Mouse (Mus musculus): Measurements from ENCODE around the gene Snd1. TPM values are rescaled to one million over a fixed set of nuclear protein-coding genes. Genes with fewer than 3 reads are reported as not detected.

Snd1 gene
- polyA plus RNA-seq, 2 experiments, result 104 to 120 TPM

DNA sequence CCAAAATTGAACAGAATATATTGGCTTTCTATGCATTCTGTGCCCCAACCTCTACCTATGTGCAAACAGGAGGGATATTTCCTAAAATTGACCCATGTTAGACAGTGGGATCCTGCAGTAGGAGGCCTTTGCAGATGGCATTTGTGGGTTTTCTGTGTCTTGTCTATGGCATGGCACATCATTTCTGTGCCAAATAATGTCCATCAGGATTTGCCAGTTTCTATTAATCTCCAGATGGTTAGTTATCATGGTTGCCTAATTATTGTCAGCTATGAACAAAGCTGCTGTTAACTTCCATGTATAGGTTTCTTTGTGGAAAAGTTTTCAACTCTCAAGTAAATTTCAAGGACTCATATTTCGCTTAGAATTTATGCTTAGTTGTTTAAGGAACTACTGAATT, 192.6 kb downstream of the Snd1 start:
- H3K36me3 ChIP-seq (ENCODE audit: control insufficient read depth, insufficient read depth, low read length), result 0 out of 2 replicates have a peak, but pooled peaks cover 4% of the 10 kb centered on the region
- no peak for TF ChIP-seq POLR2A (IDR thresholded peaks at IDR 0.05; ENCODE audit: borderline replicate concordance, extremely low read depth, insufficient read depth, insufficient read length)
- no peaks in the 10 kb centered on the region for H3K27me3 ChIP-seq (ENCODE audit: control insufficient read depth, insufficient read depth, low read length)
- H3K4me2 ChIP-seq (replicated peaks; ENCODE audit: low read depth, low read length, severe bottlenecking), result no peak overlapping the region
- no peaks in the 10 kb centered on the region for H3K9me3 ChIP-seq (ENCODE audit: control insufficient read depth, low read length)
- H3K9ac ChIP-seq (ENCODE audit: low read depth, low read length, severe bottlenecking), result no peak overlapping the region
- no peak overlapping the region for H3K27ac ChIP-seq (replicated peaks; ENCODE audit: low read depth, low read length)
- WGBS, result 91% methylated on average over 1 of the region's 1 CpGs
- ATAC-seq (ENCODE audit: low FRiP score, low read depth) (no peak), DNase-seq (ENCODE audit: low spot score) (no peak)
- no peak overlapping the region for H3K4me3 ChIP-seq (replicated peaks; ENCODE audit: low read length)
- no peaks in the 10 kb centered on the region for H3K4me1 ChIP-seq (ENCODE audit: control insufficient read depth, insufficient read depth, low read length)

- Histone ChIP-seq H3K36me3 (ENCODE audit: control insufficient read depth, insufficient read depth, low read length) (0 out of 2 replicates have a peak, but pooled peaks cover 4% of the 10 kb centered on the region), H3K4me2 (replicated peaks; ENCODE audit: low read depth, low read length, severe bottlenecking) (no peak overlapping the region), H3K27me3 (ENCODE audit: control insufficient read depth, insufficient read depth, low read length) (no peaks in the 10 kb centered on the region), H3K9me3 (ENCODE audit: control insufficient read depth, low read length) (no peaks in the 10 kb centered on the region), H3K9ac (ENCODE audit: low read depth, low read length, severe bottlenecking) (no peak overlapping the region), H3K4me1 (ENCODE audit: control insufficient read depth, insufficient read depth, low read length) (no peaks in the 10 kb centered on the region), H3K27ac (replicated peaks; ENCODE audit: low read depth, low read length) (no peak overlapping the region), H3K4me3 (replicated peaks; ENCODE audit: low read length) (no peak overlapping the region)
- WGBS, result 94% methylated on average over 5 of the region's 5 CpGs
- no peak for ATAC-seq (ENCODE audit: low FRiP score, low read depth)
- TF ChIP-seq POLR2A (IDR thresholded peaks at IDR 0.05; ENCODE audit: borderline replicate concordance, extremely low read depth, insufficient read depth, insufficient read length), result no peak
- DNase-seq (ENCODE audit: low spot score), result no peak
These were observed 194.3 kb downstream of the Snd1 start for GRCm38 (mm10) chr6:28669251-28669650.

DNA sequence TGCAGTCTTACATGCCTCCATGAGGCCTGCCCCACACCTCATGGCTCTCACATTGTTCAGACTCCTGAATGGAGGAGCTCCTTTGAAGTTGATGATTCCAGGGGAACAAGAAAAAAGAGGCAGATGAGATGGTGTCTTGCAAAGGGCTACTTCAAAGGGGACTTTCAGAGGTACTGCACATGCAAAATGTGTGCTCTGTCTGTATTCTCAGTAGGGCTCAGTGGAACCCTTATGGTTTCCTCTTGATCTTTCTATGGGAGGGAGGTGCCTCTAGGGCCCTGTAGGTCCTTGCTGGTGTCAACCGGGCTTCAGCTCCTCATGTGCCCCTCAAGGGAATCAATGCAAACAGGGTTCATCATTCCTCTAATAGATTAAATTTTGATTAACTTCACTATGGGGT, 197.4 kb downstream of the Snd1 start:
- no peak for TF ChIP-seq POLR2A (IDR thresholded peaks at IDR 0.05; ENCODE audit: borderline replicate concordance, extremely low read depth, insufficient read depth, insufficient read length)
- Histone ChIP-seq H3K27me3 (ENCODE audit: control insufficient read depth, insufficient read depth, low read length) (no peaks in the 10 kb centered on the region), H3K4me1 (ENCODE audit: control insufficient read depth, insufficient read depth, low read length) (no peaks in the 10 kb centered on the region), H3K4me3 (replicated peaks; ENCODE audit: low read length) (no peak overlapping the region), H3K4me2 (replicated peaks; ENCODE audit: low read depth, low read length, severe bottlenecking) (no peak overlapping the region), H3K27ac (replicated peaks; ENCODE audit: low read depth, low read length) (no peak overlapping the region), H3K36me3 (ENCODE audit: control insufficient read depth, insufficient read depth, low read length) (peaks cover 7% of the 10 kb centered on the region; the same call in 1 of the 2 replicates), H3K9me3 (ENCODE audit: control insufficient read depth, low read length) (no peaks in the 10 kb centered on the region), H3K9ac (ENCODE audit: low read depth, low read length, severe bottlenecking) (no peak overlapping the region)
- WGBS, result 56% methylated on average over 1 of the region's 1 CpGs
- ATAC-seq (ENCODE audit: low FRiP score, low read depth), result no peak
- DNase-seq (ENCODE audit: low spot score), result no peak

- no peak overlapping the region for H3K4me3 ChIP-seq (replicated peaks; ENCODE audit: low read length)
- H3K4me2 ChIP-seq (replicated peaks; ENCODE audit: low read depth, low read length, severe bottlenecking), result no peak overlapping the region
- no peak for ATAC-seq (ENCODE audit: low FRiP score, low read depth)
- no peak for TF ChIP-seq POLR2A (IDR thresholded peaks at IDR 0.05; ENCODE audit: borderline replicate concordance, extremely low read depth, insufficient read depth, insufficient read length)
- no peaks in the 10 kb centered on the region for H3K4me1 ChIP-seq (ENCODE audit: control insufficient read depth, insufficient read depth, low read length)
- H3K27ac ChIP-seq (replicated peaks; ENCODE audit: low read depth, low read length), result no peak overlapping the region
- 97% methylated on average over 1 of the region's 1 CpGs for WGBS
- no peak overlapping the region for H3K9ac ChIP-seq (ENCODE audit: low read depth, low read length, severe bottlenecking)
- H3K27me3 ChIP-seq (ENCODE audit: control insufficient read depth, insufficient read depth, low read length), result no peaks in the 10 kb centered on the region
- H3K9me3 ChIP-seq (ENCODE audit: control insufficient read depth, low read length), result no peaks in the 10 kb centered on the region
- no peak for DNase-seq (ENCODE audit: low spot score)
- peaks cover 3% of the 10 kb centered on the region; the same call in 1 of the 2 replicates for H3K36me3 ChIP-seq (ENCODE audit: control insufficient read depth, insufficient read depth, low read length)
These were observed 199.7 kb downstream of the Snd1 start for GRCm38 (mm10) chr6:28674686-28675085.

- no peak for ATAC-seq (ENCODE audit: low FRiP score, low read depth)
- H3K4me1 ChIP-seq (ENCODE audit: control insufficient read depth, insufficient read depth, low read length), result no peaks in the 10 kb centered on the region
- no peaks in the 10 kb centered on the region for H3K9me3 ChIP-seq (ENCODE audit: control insufficient read depth, low read length)
- WGBS, result 93% methylated on average over 1 of the region's 1 CpGs
- no peaks in the 10 kb centered on the region for H3K27me3 ChIP-seq (ENCODE audit: control insufficient read depth, insufficient read depth, low read length)
- H3K9ac ChIP-seq (ENCODE audit: low read depth, low read length, severe bottlenecking), result no peak overlapping the region
- DNase-seq (ENCODE audit: low spot score), result no peak
- H3K4me2 ChIP-seq (replicated peaks; ENCODE audit: low read depth, low read length, severe bottlenecking), result no peak overlapping the region
- TF ChIP-seq POLR2A (IDR thresholded peaks at IDR 0.05; ENCODE audit: borderline replicate concordance, extremely low read depth, insufficient read depth, insufficient read length), result no peak
- no peak overlapping the region for H3K27ac ChIP-seq (replicated peaks; ENCODE audit: low read depth, low read length)
- no peak overlapping the region for H3K4me3 ChIP-seq (replicated peaks; ENCODE audit: low read length)
- H3K36me3 ChIP-seq (ENCODE audit: control insufficient read depth, insufficient read depth, low read length), result peaks cover 3% of the 10 kb centered on the region; the same call in 1 of the 2 replicates
These were observed 204.0 kb downstream of the Snd1 start for GRCm38 (mm10) chr6:28678896-28679295.

GRCm38 (mm10) chr6:28680537-28680936, 205.6 kb downstream of the Snd1 start:
- ATAC-seq (ENCODE audit: low FRiP score, low read depth) (no peak), DNase-seq (ENCODE audit: low spot score) (no peak)
- no peak overlapping the region for H3K4me3 ChIP-seq (replicated peaks; ENCODE audit: low read length)
- no peak for TF ChIP-seq POLR2A (IDR thresholded peaks at IDR 0.05; ENCODE audit: borderline replicate concordance, extremely low read depth, insufficient read depth, insufficient read length)
- no peaks in the 10 kb centered on the region for H3K27me3 ChIP-seq (ENCODE audit: control insufficient read depth, insufficient read depth, low read length)
- 67% methylated on average over 4 of the region's 4 CpGs for WGBS
- H3K4me1 ChIP-seq (ENCODE audit: control insufficient read depth, insufficient read depth, low read length), result no peaks in the 10 kb centered on the region
- no peak overlapping the region for H3K9ac ChIP-seq (ENCODE audit: low read depth, low read length, severe bottlenecking)
- H3K36me3 ChIP-seq (ENCODE audit: control insufficient read depth, insufficient read depth, low read length), result peaks cover 3% of the 10 kb centered on the region; the same call in 1 of the 2 replicates
- no peak overlapping the region for H3K4me2 ChIP-seq (replicated peaks; ENCODE audit: low read depth, low read length, severe bottlenecking)
- H3K27ac ChIP-seq (replicated peaks; ENCODE audit: low read depth, low read length), result no peak overlapping the region
- H3K9me3 ChIP-seq (ENCODE audit: control insufficient read depth, low read length), result no peaks in the 10 kb centered on the region
